Comparison of ENCODE assay signal across 11 mouse cellular contexts in genomic region chr17:70894867-70895266, GRCm38 (mm10). TPM values are rescaled to one million over a fixed set of nuclear protein-coding genes. Genes with fewer than 3 reads are reported as not detected.
DNase-seq lines count a peak whose midpoint lies in the region; ATAC-seq and TF ChIP-seq lines count a peak whose summit lies in the region.
"Had no signal": no experiment of that assay in that cellular context is flagged by ENCODE, and none has a peak within 500 bp of the region (broad histone marks: within the 10 kb centered on the region; RNA-seq: fewer than 3 reads in every experiment).

No protein-coding gene starts in this region.

- peak; percentile 80 for DNase-seq in hindbrain, postnatal 0 days (ENCODE audit: low spot score)
- DNase-seq in hindbrain, embryonic 10.5 days (ENCODE audit: low spot score) = no peak
- DNase-seq in 3134 (ENCODE audit: extremely low read depth, insufficient read length, low spot score) = peak; percentile 50
- peak; percentile 94 for DNase-seq in brain, adult 2 months (ENCODE audit: low read depth, low spot score)
- DNase-seq in cerebellum, postnatal 4 days (ENCODE audit: low spot score in 2 of 2) = peak; percentile 32 to 82
- DNase-seq in spleen, adult 18-20 months = no peak
- DNase-seq in liver, postnatal 0 days = no peak
- DNase-seq: heart, adult 18-20 months; kidney, postnatal 36 days had no signal

- H3K9ac ChIP-seq in hindbrain, postnatal 0 days (replicated peaks; ENCODE audit: low read length) = no peak overlapping the region
- no peak overlapping the region for H3K9ac ChIP-seq in liver, postnatal 0 days (replicated peaks)
- H3K9ac ChIP-seq in liver, embryonic 12.5 days = no peak overlapping the region

- no peak overlapping the region for H3K27ac ChIP-seq in hindbrain, postnatal 0 days
- no peak overlapping the region for H3K27ac ChIP-seq in hindbrain, embryonic 10.5 days
- no peak overlapping the region for H3K27ac ChIP-seq in liver, postnatal 0 days (ENCODE audit: low read depth)
- H3K27ac ChIP-seq in liver, embryonic 12.5 days = no peak overlapping the region
- H3K27ac ChIP-seq: macrophage had no signal

- 43% methylated on average over 9 of the region's 9 CpGs for WGBS in hindbrain, postnatal 0 days
- 93% methylated on average over 9 of the region's 9 CpGs for WGBS in hindbrain, embryonic 10.5 days
- WGBS in liver, postnatal 0 days (ENCODE audit: insufficient replicate concordance) = 82% methylated on average over 9 of the region's 9 CpGs
- 77% methylated on average over 9 of the region's 9 CpGs for WGBS in liver, embryonic 12.5 days (ENCODE audit: insufficient replicate concordance)

- no peaks in the 10 kb centered on the region for H3K9me3 ChIP-seq in hindbrain, postnatal 0 days (ENCODE audit: low read length)
- no peaks in the 10 kb centered on the region for H3K9me3 ChIP-seq in hindbrain, embryonic 10.5 days
- no peaks in the 10 kb centered on the region for H3K9me3 ChIP-seq in liver, postnatal 0 days (ENCODE audit: low read length)
- no peaks in the 10 kb centered on the region for H3K9me3 ChIP-seq in liver, embryonic 12.5 days (replicated peaks)

- no peaks in the 10 kb centered on the region for H3K27me3 ChIP-seq in hindbrain, postnatal 0 days (ENCODE audit: insufficient read depth, low read length)
- H3K27me3 ChIP-seq in hindbrain, embryonic 10.5 days (ENCODE audit: insufficient read depth, poor library complexity, severe bottlenecking) = no peaks in the 10 kb centered on the region
- H3K27me3 ChIP-seq in liver, postnatal 0 days (ENCODE audit: insufficient read depth, low read length) = no peaks in the 10 kb centered on the region
- no peaks in the 10 kb centered on the region for H3K27me3 ChIP-seq in liver, embryonic 12.5 days (replicated peaks)

- no peaks in the 10 kb centered on the region for H3K36me3 ChIP-seq in hindbrain, postnatal 0 days (ENCODE audit: insufficient read depth, low read length)
- no peaks in the 10 kb centered on the region for H3K36me3 ChIP-seq in hindbrain, embryonic 10.5 days
- no peaks in the 10 kb centered on the region for H3K36me3 ChIP-seq in liver, postnatal 0 days (replicated peaks; ENCODE audit: insufficient read depth, low read length)
- no peaks in the 10 kb centered on the region for H3K36me3 ChIP-seq in liver, embryonic 12.5 days

- H3K4me3 ChIP-seq in hindbrain, postnatal 0 days (ENCODE audit: low read length) = no peak overlapping the region
- no peak overlapping the region for H3K4me3 ChIP-seq in hindbrain, embryonic 10.5 days
- H3K4me3 ChIP-seq in liver, postnatal 0 days (ENCODE audit: low read depth, low read length) = no peak overlapping the region
- H3K4me3 ChIP-seq in liver, embryonic 12.5 days = no peak overlapping the region

- H3K4me1 ChIP-seq in hindbrain, postnatal 0 days (ENCODE audit: insufficient read depth, low read length) = no peaks in the 10 kb centered on the region
- peaks cover 13% of the 10 kb centered on the region for H3K4me1 ChIP-seq in hindbrain, embryonic 10.5 days (replicated peaks)
- no peaks in the 10 kb centered on the region for H3K4me1 ChIP-seq in liver, postnatal 0 days (ENCODE audit: insufficient read depth)
- no peaks in the 10 kb centered on the region for H3K4me1 ChIP-seq in liver, embryonic 12.5 days

- TF ChIP-seq EP300 in liver, postnatal 0 days (IDR thresholded peaks at IDR 0.05; ENCODE audit: low read depth) = no peak

- TF ChIP-seq CTCF in hindbrain, postnatal 0 days (IDR thresholded peaks at IDR 0.05; ENCODE audit: low read depth) = no peak
- no peak for TF ChIP-seq CTCF in liver, postnatal 0 days (IDR thresholded peaks at IDR 0.05; ENCODE audit: low read depth)

- no peak overlapping the region for H3K4me2 ChIP-seq in hindbrain, postnatal 0 days (ENCODE audit: low read depth, low read length)
- H3K4me2 ChIP-seq in liver, postnatal 0 days (ENCODE audit: low read depth, low read length) = no peak overlapping the region
- no peak overlapping the region for H3K4me2 ChIP-seq in liver, embryonic 12.5 days

- peak; percentile 86 for ATAC-seq in hindbrain, postnatal 0 days
- no peak for ATAC-seq in liver, postnatal 0 days
- ATAC-seq in liver, embryonic 12.5 days = no peak

RNA-seq across cellular contexts. Expression of gene Tgif1, which starts 41.5 kb away (rescaled TPM):
- 12.5 and 12.6 TPM in 2 replicates for total RNA-seq in hindbrain, postnatal 0 days (2014; rRNA removed)
- polyA plus RNA-seq in hindbrain, postnatal 0 days (2015; fragmentation: Nextera tagmentation; extraction: Ambion mirVana) = 8.4 and 9.4 TPM in 2 replicates
- 68.9 and 83.0 TPM in 2 replicates for polyA plus RNA-seq in hindbrain, embryonic 10.5 days (2016; fragmentation: Nextera tagmentation; extraction: Ambion mirVana)
- 12.6 and 16.4 TPM in 2 replicates for polyA plus RNA-seq in liver, postnatal 0 days (2015; fragmentation: Nextera tagmentation; extraction: Ambion mirVana)
- 13.3 and 13.8 TPM in 2 replicates for polyA plus RNA-seq in liver, embryonic 12.5 days (2016; fragmentation: Nextera tagmentation; extraction: Ambion mirVana)

Comparison
In these comparisons a context has a peak if more than half of its experiments do, and no peak if none do; other contexts are left out.
1. DNase-seq: peak in hindbrain, postnatal 0 days (single experiment), 3134 (single experiment), brain, adult 2 months (single experiment) and cerebellum, postnatal 4 days (2 of 2); none in hindbrain, embryonic 10.5 days (single experiment), spleen, adult 18-20 months (0 of 2) and liver, postnatal 0 days (single experiment).